Mouse (Mus musculus) MEL (cell line): ENCODE measurements at regions not wholly inside any gene's neighbourhood (a gene's known extent, or its start where the extent isn't known, plus 50 kb on each side); places are given as distances from the start of the nearest gene placed in this dataset.

Source experiments
- DNase-seq: peaks from one replicate; pipeline ENCODE4 v3.0.0; 2011; ENCODE audit warnings: low read depth, low spot score
- H3K27ac ChIP-seq: 2 replicates; pipeline ENCODE4 v1.5.1; 2012; ENCODE audit warnings: low read depth, mild to moderate bottlenecking, control low read depth, low read length, moderate library complexity; ENCODE audit not compliant: control insufficient read depth
- H3K27me3 ChIP-seq, 2 experiments: fragments of 150-350 bp in 1 of 2; sonication (generic) in 1 of 2; 2 replicates each; pipeline ENCODE4 v1.6.1; 2012; ENCODE audit warnings: low read length in 2 of 2, mild to moderate bottlenecking in 2 of 2, improper control_type of control experiment in 1 of 2, moderate library complexity in 1 of 2; ENCODE audit not compliant: insufficient read depth in 2 of 2, control insufficient read depth in 1 of 2
- H3K36me3 ChIP-seq, 2 experiments: 2 replicates each; pipeline ENCODE4 v1.6.1; 2012 to 2014; ENCODE audit warnings: low read length in 2 of 2, improper control_type of control experiment in 1 of 2, inconsistent platforms in 1 of 2, mild to moderate bottlenecking in 1 of 2; ENCODE audit not compliant: insufficient read depth in 2 of 2, control insufficient read depth in 1 of 2
- H3K4me1 ChIP-seq, 2 experiments: fragments of 150-350 bp in 1 of 2; sonication (generic) in 1 of 2; 2 replicates each; pipeline ENCODE4 v1.6.1; 2012; ENCODE audit warnings: low read length in 2 of 2, improper control_type of control experiment in 1 of 2, mild to moderate bottlenecking in 1 of 2; ENCODE audit not compliant: insufficient read depth in 2 of 2, control insufficient read depth in 1 of 2
- H3K4me3 ChIP-seq, 2 experiments: fragments of 150-350 bp in 1 of 2; sonication (generic) in 1 of 2; 2 replicates each; pipeline ENCODE4 v1.5.1; 2012; ENCODE audit warnings: low read depth in 2 of 2, low read length in 2 of 2, mild to moderate bottlenecking in 2 of 2, moderate library complexity in 2 of 2, control low read depth in 1 of 2, improper control_type of control experiment in 1 of 2; ENCODE audit not compliant: control insufficient read depth in 1 of 2, insufficient read depth in 1 of 2
- H3K79me2 ChIP-seq: 2 replicates; pipeline ENCODE4 v1.6.1; 2012; ENCODE audit warnings: mild to moderate bottlenecking, low read length, moderate library complexity; ENCODE audit not compliant: control insufficient read depth, poor library complexity, insufficient read depth
- H3K9ac ChIP-seq: 2 replicates; pipeline ENCODE4 v1.6.1; 2012; ENCODE audit warnings: low read depth, mild to moderate bottlenecking, control low read depth, low read length, moderate library complexity; ENCODE audit not compliant: control insufficient read depth, poor library complexity, severe bottlenecking
- H3K9me3 ChIP-seq: fragments of 150-350 bp; sonication (generic); replicated peaks from 2 replicates; pipeline ENCODE4 v1.6.1; 2012; ENCODE audit warnings: mild to moderate bottlenecking, low read length, improper control_type of control experiment, moderate library complexity; ENCODE audit not compliant: insufficient read depth
- BHLHE40 ChIP-seq: IDR thresholded peaks from 2 replicates; pipeline ENCODE4 v1.6.1; 2012; ENCODE audit warnings: low read depth, mild to moderate bottlenecking, inconsistent platforms, low read length, improper control_type of control experiment, borderline replicate concordance
- CHD1 ChIP-seq: IDR thresholded peaks from 2 replicates; pipeline ENCODE4 v1.6.1; 2012; ENCODE audit warnings: low read depth, mild to moderate bottlenecking, inconsistent platforms, low read length, improper control_type of control experiment
- EP300 ChIP-seq, 2 experiments: IDR thresholded peaks; 2 replicates each; pipeline ENCODE4 v1.6.1; 2011; ENCODE audit warnings: improper control_type of control experiment in 2 of 2, low read length in 2 of 2, low read depth in 1 of 2, mild to moderate bottlenecking in 1 of 2
- GATA1 ChIP-seq: IDR thresholded peaks from 2 replicates; pipeline ENCODE4 v1.6.1; 2011; ENCODE audit warnings: low read depth, low read length, improper control_type of control experiment
- HCFC1 ChIP-seq: IDR thresholded peaks from 2 replicates; pipeline ENCODE4 v1.6.1; 2012; ENCODE audit warnings: low read depth, mild to moderate bottlenecking, inconsistent platforms, low read length, improper control_type of control experiment, moderate library complexity
- JUND ChIP-seq: IDR thresholded peaks from 2 replicates; pipeline ENCODE4 v1.6.1; 2011; ENCODE audit warnings: low read depth, mild to moderate bottlenecking, improper control_type of control experiment, low read length
- MAX ChIP-seq: IDR thresholded peaks from 2 replicates; pipeline ENCODE4 v1.6.1; 2011; ENCODE audit warnings: low read length, improper control_type of control experiment
- MXI1 ChIP-seq: IDR thresholded peaks from 2 replicates; pipeline ENCODE4 v1.6.1; 2011; ENCODE audit warnings: mild to moderate bottlenecking, low read depth, low read length, improper control_type of control experiment
- NELFE ChIP-seq: IDR thresholded peaks from 2 replicates; pipeline ENCODE4 v1.6.1; 2011; ENCODE audit warnings: low read depth, low read length, improper control_type of control experiment
- POLR2AphosphoS2 ChIP-seq: IDR thresholded peaks from 2 replicates; pipeline ENCODE4 v1.6.1; 2011; ENCODE audit warnings: low read length, improper control_type of control experiment
- POLR2AphosphoS5 ChIP-seq: IDR thresholded peaks from 2 replicates; pipeline ENCODE4 v1.6.1; 2012; ENCODE audit warnings: low read depth, borderline replicate concordance, mild to moderate bottlenecking, inconsistent platforms, low read length, moderate library complexity, mixed read lengths
- RAD21 ChIP-seq: IDR thresholded peaks from 2 replicates; pipeline ENCODE4 v1.6.1; 2011; ENCODE audit warnings: mild to moderate bottlenecking, low read depth, low read length, improper control_type of control experiment
- RCOR1 ChIP-seq: IDR thresholded peaks from 2 replicates; pipeline ENCODE4 v1.6.1; 2012; ENCODE audit warnings: low read depth, mild to moderate bottlenecking, inconsistent platforms, low read length, improper control_type of control experiment
- SIN3A ChIP-seq: IDR thresholded peaks from 2 replicates; pipeline ENCODE4 v1.6.1; 2012; ENCODE audit warnings: low read length, improper control_type of control experiment, inconsistent platforms
- TAL1 ChIP-seq: IDR thresholded peaks from 2 replicates; pipeline ENCODE4 v1.6.1; 2012; ENCODE audit warnings: mild to moderate bottlenecking, inconsistent platforms, low read length, moderate library complexity, mixed read lengths
- TBP ChIP-seq: IDR thresholded peaks from 2 replicates; pipeline ENCODE4 v1.8.0; 2011; ENCODE audit warnings: low read depth, low read length, improper control_type of control experiment
- USF2 ChIP-seq, 2 experiments: IDR thresholded peaks; 2 replicates each; pipeline ENCODE4 v1.6.1; 2011 to 2012; ENCODE audit warnings: improper control_type of control experiment in 2 of 2, low read length in 2 of 2, borderline replicate concordance in 1 of 2, inconsistent platforms in 1 of 2, low read depth in 1 of 2, mild to moderate bottlenecking in 1 of 2; ENCODE audit not compliant: insufficient read depth in 1 of 2
- ZC3H11A ChIP-seq: IDR thresholded peaks from 2 replicates; pipeline ENCODE4 v1.6.1; 2012; ENCODE audit warnings: low read depth, mild to moderate bottlenecking, inconsistent platforms, low read length, improper control_type of control experiment
- ZMIZ1 ChIP-seq: IDR thresholded peaks from 2 replicates; pipeline ENCODE4 v1.6.1; 2012; ENCODE audit warnings: low read depth, mild to moderate bottlenecking, inconsistent platforms, low read length, improper control_type of control experiment, moderate library complexity
- ZNF384 ChIP-seq: IDR thresholded peaks from 2 replicates; pipeline ENCODE4 v1.6.1; 2012; ENCODE audit warnings: low read depth, mild to moderate bottlenecking, inconsistent platforms, low read length, improper control_type of control experiment

- Histone ChIP-seq H3K27me3 (peaks cover 0 to 2% of the 10 kb centered on the region in 2 experiments; a peak in 3 of 4 replicates), H3K4me3 (no peak overlapping the region), H3K79me2 (no peaks in the 10 kb centered on the region), H3K9me3 (no peaks in the 10 kb centered on the region), H3K27ac (no peak overlapping the region)
- TF ChIP-seq ZMIZ1 (no peak), BHLHE40 (no peak), USF2 (IDR thresholded peaks at IDR 0.05; ENCODE audit: borderline replicate concordance in 1 of 2, insufficient read depth in 1 of 2, low read depth in 1 of 2, low read length in 2 of 2) (no peak), RCOR1 (no peak), EP300 (IDR thresholded peaks at IDR 0.05; ENCODE audit: low read depth in 1 of 2, low read length in 2 of 2) (no peak), JUND (no peak)
- TF ChIP-seq, all 39 proteins: peak for 0
- Histone ChIP-seq H3K9ac (no peak overlapping the region), H3K4me1 (no peaks in the 10 kb centered on the region), H3K36me3 (no peaks in the 10 kb centered on the region)
- DNase-seq, result no peak
Observed at GRCm38 (mm10) chr4:87651275-87651674, 381.9 kb downstream of the Mllt3 start.

DNA sequence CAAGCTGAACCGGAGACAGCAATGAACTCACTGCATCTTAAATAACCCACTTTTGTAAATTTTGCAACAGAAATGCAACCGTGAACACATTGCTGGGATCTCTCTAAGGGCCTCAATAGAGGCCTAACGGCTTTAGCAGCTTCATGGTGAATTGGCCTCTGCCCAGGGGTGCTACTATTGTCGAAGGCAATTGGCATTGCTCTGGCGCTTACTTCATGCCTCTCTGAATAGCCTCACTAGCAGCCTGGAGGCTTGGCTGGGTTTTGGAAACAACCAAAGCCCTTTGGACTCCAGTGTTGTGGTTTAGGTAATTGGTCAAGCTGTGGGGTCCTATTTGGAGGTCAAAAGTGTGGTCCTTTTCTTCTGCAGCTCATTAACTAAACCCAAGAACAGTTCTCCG is 382.3 kb downstream of the Mllt3 start:
- TF ChIP-seq TBP (no peak), HCFC1 (no peak), GATA1 (no peak), BHLHE40 (no peak), MXI1 (no peak), NELFE (no peak), ZC3H11A (no peak), JUND (no peak), SIN3A (no peak), POLR2AphosphoS5 (no peak), TAL1 (no peak), ZNF384 (no peak), POLR2AphosphoS2 (no peak), ZMIZ1 (no peak), RAD21 (no peak), CHD1 (no peak), EP300 (IDR thresholded peaks at IDR 0.05; ENCODE audit: low read depth in 1 of 2, low read length in 2 of 2) (no peak), MAX (no peak)
- H3K27me3 ChIP-seq, result peaks cover 0 to 2% of the 10 kb centered on the region in 2 experiments; a peak in 3 of 4 replicates
- H3K9me3 ChIP-seq, result no peaks in the 10 kb centered on the region
- no peaks in the 10 kb centered on the region for H3K79me2 ChIP-seq
- H3K27ac ChIP-seq, result no peak overlapping the region
- no peak overlapping the region for H3K4me3 ChIP-seq
- no peak for DNase-seq
- H3K9ac ChIP-seq, result no peak overlapping the region
- no peaks in the 10 kb centered on the region for H3K36me3 ChIP-seq
- no peaks in the 10 kb centered on the region for H3K4me1 ChIP-seq
